Mouse (Mus musculus): ENCODE data around the gene Sorcs1. TPM values are rescaled to one million over a fixed set of nuclear protein-coding genes. Genes with fewer than 3 reads are reported as not detected.

Sorcs1 gene
- polyA plus RNA-seq, 1 experiment = not detected

DNA sequence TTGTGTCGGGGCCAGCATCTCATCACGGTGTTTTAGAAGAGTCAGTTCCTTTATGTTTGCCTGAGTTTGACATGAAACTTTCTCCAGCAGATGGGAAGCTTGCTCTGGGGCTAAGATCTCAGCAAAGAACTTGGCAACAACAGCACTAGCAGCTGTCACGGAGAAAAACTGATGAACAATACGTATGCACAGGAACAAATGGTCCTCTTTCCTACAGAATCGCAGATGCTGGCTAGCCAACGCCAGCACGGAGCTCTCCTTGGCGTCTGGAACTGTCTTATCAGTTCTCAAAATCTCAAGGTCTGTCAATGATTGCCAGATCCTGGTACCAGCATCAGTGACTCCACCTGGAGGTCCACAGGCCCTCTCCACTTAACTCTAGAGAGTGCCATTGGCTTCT lies 350.6 kb downstream of the Sorcs1 start:
- H3K27me3 ChIP-seq (ENCODE audit: control insufficient read depth, insufficient read depth, insufficient read length) = no peaks in the 10 kb centered on the region
- no peak overlapping the region for H3ac ChIP-seq (ENCODE audit: control insufficient read depth, insufficient read length)
- TF ChIP-seq TCF3 (IDR thresholded peaks at IDR 0.05; ENCODE audit: insufficient read length, low read depth) (no peak), SRF (IDR thresholded peaks at IDR 0.05; ENCODE audit: control insufficient read depth, insufficient read length, low read depth) (no peak), MAX (IDR thresholded peaks at IDR 0.05; ENCODE audit: low read depth) (no peak), USF1 (IDR thresholded peaks at IDR 0.05; ENCODE audit: low read depth) (no peak), POLR2A (IDR thresholded peaks at IDR 0.05; ENCODE audit: insufficient read length, low read depth) (no peak), TCF12 (IDR thresholded peaks at IDR 0.05; ENCODE audit: insufficient read depth, poor library complexity, severe bottlenecking) (no peak), E2F4 (IDR thresholded peaks at IDR 0.05; ENCODE audit: insufficient read depth) (no peak), REST (IDR thresholded peaks at IDR 0.05; ENCODE audit: insufficient read depth, insufficient read length) (no peak), POLR2AphosphoS2 (IDR thresholded peaks at IDR 0.05; ENCODE audit: insufficient read length, low read depth) (no peak), MYOD1 (IDR thresholded peaks at IDR 0.05; ENCODE audit: control insufficient read depth in 1 of 3, insufficient read length in 2 of 3, low read depth in 2 of 3) (no peak), CEBPB (IDR thresholded peaks at IDR 0.05; ENCODE audit: insufficient read depth, poor library complexity, severe bottlenecking) (no peak)
- H3K4me2 ChIP-seq (ENCODE audit: low read depth) = no peak overlapping the region
- no peak overlapping the region for H3K4me3 ChIP-seq
- no peaks in the 10 kb centered on the region for H3K36me3 ChIP-seq (ENCODE audit: control insufficient read depth, insufficient read depth)
- no peaks in the 10 kb centered on the region for H3K79me2 ChIP-seq (ENCODE audit: control insufficient read depth, insufficient read depth)

- no peaks in the 10 kb centered on the region for H3K79me2 ChIP-seq (ENCODE audit: control insufficient read depth, insufficient read depth)
- no peaks in the 10 kb centered on the region for H3K27me3 ChIP-seq (ENCODE audit: control insufficient read depth, insufficient read depth, insufficient read length)
- no peaks in the 10 kb centered on the region for H3K36me3 ChIP-seq (ENCODE audit: control insufficient read depth, insufficient read depth)
- TF ChIP-seq TCF3 (IDR thresholded peaks at IDR 0.05; ENCODE audit: insufficient read length, low read depth) = no peak
- no peak for TF ChIP-seq POLR2AphosphoS2 (IDR thresholded peaks at IDR 0.05; ENCODE audit: insufficient read length, low read depth)
- TF ChIP-seq REST (IDR thresholded peaks at IDR 0.05; ENCODE audit: insufficient read depth, insufficient read length) = no peak
- TF ChIP-seq TCF12 (IDR thresholded peaks at IDR 0.05; ENCODE audit: insufficient read depth, poor library complexity, severe bottlenecking) = no peak
- no peak for TF ChIP-seq POLR2A (IDR thresholded peaks at IDR 0.05; ENCODE audit: insufficient read length, low read depth)
- no peak overlapping the region for H3ac ChIP-seq (ENCODE audit: control insufficient read depth, insufficient read length)
- H3K4me3 ChIP-seq = no peak overlapping the region
- no peak overlapping the region for H3K4me2 ChIP-seq (ENCODE audit: low read depth)
Observed at GRCm38 (mm10) chr19:50326151-50326550, 352.3 kb downstream of the Sorcs1 start.

- Histone ChIP-seq H3ac (ENCODE audit: control insufficient read depth, insufficient read length) (no peak overlapping the region), H3K27me3 (ENCODE audit: control insufficient read depth, insufficient read depth, insufficient read length) (no peaks in the 10 kb centered on the region), H3K4me3 (no peak overlapping the region), H3K79me2 (ENCODE audit: control insufficient read depth, insufficient read depth) (no peaks in the 10 kb centered on the region), H3K4me2 (ENCODE audit: low read depth) (no peak overlapping the region), H3K36me3 (ENCODE audit: control insufficient read depth, insufficient read depth) (no peaks in the 10 kb centered on the region)
- TF ChIP-seq SRF (IDR thresholded peaks at IDR 0.05; ENCODE audit: control insufficient read depth, insufficient read length, low read depth) (no peak), USF1 (IDR thresholded peaks at IDR 0.05; ENCODE audit: low read depth) (no peak), MYOG (IDR thresholded peaks at IDR 0.05; ENCODE audit: control insufficient read depth in 1 of 3, insufficient read depth in 1 of 3, insufficient read length in 2 of 3, low read depth in 2 of 3) (no peak), CEBPB (IDR thresholded peaks at IDR 0.05; ENCODE audit: insufficient read depth, poor library complexity, severe bottlenecking) (no peak), MYOD1 (IDR thresholded peaks at IDR 0.05; ENCODE audit: control insufficient read depth in 1 of 3, insufficient read length in 2 of 3, low read depth in 2 of 3) (no peak), TCF12 (IDR thresholded peaks at IDR 0.05; ENCODE audit: insufficient read depth, poor library complexity, severe bottlenecking) (no peak), REST (IDR thresholded peaks at IDR 0.05; ENCODE audit: insufficient read depth, insufficient read length) (no peak), POLR2A (IDR thresholded peaks at IDR 0.05; ENCODE audit: insufficient read length, low read depth) (no peak), POLR2AphosphoS2 (IDR thresholded peaks at IDR 0.05; ENCODE audit: insufficient read length, low read depth) (no peak), E2F4 (IDR thresholded peaks at IDR 0.05; ENCODE audit: insufficient read depth) (no peak), TCF3 (IDR thresholded peaks at IDR 0.05; ENCODE audit: insufficient read length, low read depth) (no peak), MAX (IDR thresholded peaks at IDR 0.05; ENCODE audit: low read depth) (no peak)
Observed at GRCm38 (mm10) chr19:50325686-50326085, 352.8 kb downstream of the Sorcs1 start.

- H3K4me2 ChIP-seq (ENCODE audit: low read depth) = no peak overlapping the region
- TF ChIP-seq SRF (IDR thresholded peaks at IDR 0.05; ENCODE audit: control insufficient read depth, insufficient read length, low read depth) (no peak), E2F4 (IDR thresholded peaks at IDR 0.05; ENCODE audit: insufficient read depth) (no peak), MYOG (IDR thresholded peaks at IDR 0.05; ENCODE audit: control insufficient read depth in 1 of 3, insufficient read depth in 1 of 3, insufficient read length in 2 of 3, low read depth in 2 of 3) (no peak), TCF3 (IDR thresholded peaks at IDR 0.05; ENCODE audit: insufficient read length, low read depth) (no peak), MAX (IDR thresholded peaks at IDR 0.05; ENCODE audit: low read depth) (no peak), TCF12 (IDR thresholded peaks at IDR 0.05; ENCODE audit: insufficient read depth, poor library complexity, severe bottlenecking) (no peak), CEBPB (IDR thresholded peaks at IDR 0.05; ENCODE audit: insufficient read depth, poor library complexity, severe bottlenecking) (no peak), POLR2A (IDR thresholded peaks at IDR 0.05; ENCODE audit: insufficient read length, low read depth) (no peak), REST (IDR thresholded peaks at IDR 0.05; ENCODE audit: insufficient read depth, insufficient read length) (no peak), USF1 (IDR thresholded peaks at IDR 0.05; ENCODE audit: low read depth) (no peak), POLR2AphosphoS2 (IDR thresholded peaks at IDR 0.05; ENCODE audit: insufficient read length, low read depth) (no peak), MYOD1 (IDR thresholded peaks at IDR 0.05; ENCODE audit: control insufficient read depth in 1 of 3, insufficient read length in 2 of 3, low read depth in 2 of 3) (no peak)
- no peaks in the 10 kb centered on the region for H3K36me3 ChIP-seq (ENCODE audit: control insufficient read depth, insufficient read depth)
- no peak overlapping the region for H3K4me3 ChIP-seq
- no peak overlapping the region for H3ac ChIP-seq (ENCODE audit: control insufficient read depth, insufficient read length)
- no peaks in the 10 kb centered on the region for H3K79me2 ChIP-seq (ENCODE audit: control insufficient read depth, insufficient read depth)
- no peaks in the 10 kb centered on the region for H3K27me3 ChIP-seq (ENCODE audit: control insufficient read depth, insufficient read depth, insufficient read length)
Observed at GRCm38 (mm10) chr19:50307046-50307445, 371.4 kb downstream of the Sorcs1 start.

DNA sequence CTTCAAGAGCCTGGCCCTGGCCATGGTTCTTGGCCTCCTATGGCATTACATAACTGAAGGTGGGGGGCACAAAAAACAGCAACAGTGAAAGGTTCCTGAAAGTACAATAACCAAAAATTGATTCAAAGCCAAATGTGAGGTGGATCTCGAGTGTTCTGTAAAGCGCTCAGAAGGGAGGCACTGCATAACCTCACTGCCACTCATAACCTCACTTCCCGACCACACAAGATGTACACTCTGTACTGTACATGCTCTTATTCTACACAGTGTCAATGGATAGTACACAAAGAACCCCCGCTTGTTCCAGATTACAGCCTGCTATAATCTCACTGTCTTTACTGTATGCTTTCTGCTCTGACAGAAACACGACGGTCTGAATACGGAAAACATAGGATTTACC lies 384.2 kb downstream of the Sorcs1 start:
- H3K4me2 ChIP-seq (ENCODE audit: low read depth) = no peak overlapping the region
- H3K36me3 ChIP-seq (ENCODE audit: control insufficient read depth, insufficient read depth) = no peaks in the 10 kb centered on the region
- H3ac ChIP-seq (ENCODE audit: control insufficient read depth, insufficient read length) = no peak overlapping the region
- H3K4me3 ChIP-seq = no peak overlapping the region
- H3K27me3 ChIP-seq (ENCODE audit: control insufficient read depth, insufficient read depth, insufficient read length) = no peaks in the 10 kb centered on the region
- no peaks in the 10 kb centered on the region for H3K79me2 ChIP-seq (ENCODE audit: control insufficient read depth, insufficient read depth)
- TF ChIP-seq TCF3 (IDR thresholded peaks at IDR 0.05; ENCODE audit: insufficient read length, low read depth) = no peak
- TF ChIP-seq TCF12 (IDR thresholded peaks at IDR 0.05; ENCODE audit: insufficient read depth, poor library complexity, severe bottlenecking) = no peak
- TF ChIP-seq MYOD1 (IDR thresholded peaks at IDR 0.05; ENCODE audit: control insufficient read depth in 1 of 3, insufficient read length in 2 of 3, low read depth in 2 of 3) = no peak
- no peak for TF ChIP-seq SRF (IDR thresholded peaks at IDR 0.05; ENCODE audit: control insufficient read depth, insufficient read length, low read depth)
- no peak for TF ChIP-seq CEBPB (IDR thresholded peaks at IDR 0.05; ENCODE audit: insufficient read depth, poor library complexity, severe bottlenecking)
- TF ChIP-seq E2F4 (IDR thresholded peaks at IDR 0.05; ENCODE audit: insufficient read depth) = no peak
- TF ChIP-seq MAX (IDR thresholded peaks at IDR 0.05; ENCODE audit: low read depth) = no peak
- no peak for TF ChIP-seq POLR2A (IDR thresholded peaks at IDR 0.05; ENCODE audit: insufficient read length, low read depth)
- TF ChIP-seq USF1 (IDR thresholded peaks at IDR 0.05; ENCODE audit: low read depth) = no peak
- TF ChIP-seq REST (IDR thresholded peaks at IDR 0.05; ENCODE audit: insufficient read depth, insufficient read length) = no peak
- TF ChIP-seq MYOG (IDR thresholded peaks at IDR 0.05; ENCODE audit: control insufficient read depth in 1 of 3, insufficient read depth in 1 of 3, insufficient read length in 2 of 3, low read depth in 2 of 3) = no peak
- TF ChIP-seq POLR2AphosphoS2 (IDR thresholded peaks at IDR 0.05; ENCODE audit: insufficient read length, low read depth) = no peak

All from myocyte (in vitro differentiated cells).